Comparison of ENCODE assay signal across 8 mouse cellular contexts in genomic region chr5:107079146-107079638, GRCm38 (mm10).
DNase-seq lines count a peak whose midpoint lies in the region; ATAC-seq and TF ChIP-seq lines count a peak whose summit lies in the region.

No protein-coding gene starts in this region.

- H3K27me3 ChIP-seq in lung, embryonic 15.5 days: no peaks in the 10 kb centered on the region
- H3K27me3 ChIP-seq in hindbrain, embryonic 13.5 days: no peaks in the 10 kb centered on the region
- no peaks in the 10 kb centered on the region for H3K27me3 ChIP-seq in cerebellum, adult 2 months (ENCODE audit: control insufficient read depth, insufficient read depth, low read length)

- H3K27ac ChIP-seq in lung, embryonic 15.5 days: peak overlapping the region; percentile 76
- H3K27ac ChIP-seq in hindbrain, embryonic 13.5 days: peak overlapping the region; percentile 31; the same call in 1 of the 2 replicates
- no peak overlapping the region for H3K27ac ChIP-seq in cerebellum, adult 2 months (ENCODE audit: insufficient read depth, low read length)

- no peaks in the 10 kb centered on the region for H3K36me3 ChIP-seq in lung, embryonic 15.5 days
- no peaks in the 10 kb centered on the region for H3K36me3 ChIP-seq in hindbrain, embryonic 13.5 days

- TF ChIP-seq POLR2A in cerebellum, adult 2 months (IDR thresholded peaks at IDR 0.05; ENCODE audit: borderline replicate concordance, insufficient read depth, low read length): no peak

- H3K9me3 ChIP-seq in lung, embryonic 15.5 days: no peaks in the 10 kb centered on the region
- no peaks in the 10 kb centered on the region for H3K9me3 ChIP-seq in hindbrain, embryonic 13.5 days

- TF ChIP-seq CTCF in cerebellum, adult 2 months (IDR thresholded peaks at IDR 0.05; ENCODE audit: borderline replicate concordance, insufficient read depth, low read depth, low read length): no peak

- peak; percentile 56; the same call in 1 of the 2 replicates for ATAC-seq in lung, embryonic 15.5 days (ENCODE audit: borderline replicate concordance, extremely low read depth, low FRiP score, low TSS enrichment)
- ATAC-seq in hindbrain, embryonic 13.5 days (ENCODE audit: low FRiP score): peak; percentile 71

- peak overlapping the region; percentile 3; the same call in 1 of the 2 replicates for H3K4me2 ChIP-seq in lung, embryonic 15.5 days
- no peak overlapping the region for H3K4me2 ChIP-seq in hindbrain, embryonic 13.5 days

- H3K4me3 ChIP-seq in lung, embryonic 15.5 days: no peak overlapping the region
- H3K4me3 ChIP-seq in hindbrain, embryonic 13.5 days: no peak overlapping the region
- no peak overlapping the region for H3K4me3 ChIP-seq in cerebellum, adult 2 months (replicated peaks; ENCODE audit: insufficient read depth, low read depth, low read length)

- WGBS in lung, embryonic 15.5 days: 6% methylated on average over 11 of the region's 11 CpGs
- WGBS in hindbrain, embryonic 13.5 days: 39% methylated on average over 11 of the region's 11 CpGs
- 24% methylated on average over 11 of the region's 11 CpGs for WGBS in cerebellum, adult 2 months

- peaks cover 44% of the 10 kb centered on the region for H3K4me1 ChIP-seq in lung, embryonic 15.5 days
- H3K4me1 ChIP-seq in hindbrain, embryonic 13.5 days (replicated peaks): peaks cover 16% of the 10 kb centered on the region
- H3K4me1 ChIP-seq in cerebellum, adult 2 months (ENCODE audit: control insufficient read depth, insufficient read depth, low read length): no peaks in the 10 kb centered on the region

- DNase-seq in lung, postnatal 25 days (ENCODE audit: low spot score): no peak
- peak; percentile 81 for DNase-seq in adrenal gland, postnatal 14 days
- peak; percentile 33 to 43 for DNase-seq in layer of hippocampus, postnatal 36 days
- DNase-seq in naive thymus-derived CD4-positive, alpha-beta T cell, adult 2 months (ENCODE audit: low read depth): peak; percentile 74
- no peak for DNase-seq in cerebellum, adult 2 months
- no peak for DNase-seq in spleen, postnatal 10 days (ENCODE audit: low spot score in 2 of 2)

- no peak overlapping the region for H3K9ac ChIP-seq in lung, embryonic 15.5 days
- H3K9ac ChIP-seq in hindbrain, embryonic 13.5 days: no peak overlapping the region

Comparison
In these comparisons a context has a peak if more than half of its experiments do, and no peak if none do; other contexts are left out.
1. DNase-seq: peak in adrenal gland, postnatal 14 days (single experiment), layer of hippocampus, postnatal 36 days (2 of 2) and naive thymus-derived CD4-positive, alpha-beta T cell, adult 2 months (single experiment); none in lung, postnatal 25 days (single experiment), cerebellum, adult 2 months (0 of 2) and spleen, postnatal 10 days (0 of 2).